Mouse (Mus musculus): ENCODE data around the gene Arl14ep. TPM values are rescaled to one million over a fixed set of nuclear protein-coding genes. Genes with fewer than 3 reads are reported as not detected.

Arl14ep gene
- polyA plus RNA-seq, 1 experiment from 2014 or later: 26.5 TPM

DNA sequence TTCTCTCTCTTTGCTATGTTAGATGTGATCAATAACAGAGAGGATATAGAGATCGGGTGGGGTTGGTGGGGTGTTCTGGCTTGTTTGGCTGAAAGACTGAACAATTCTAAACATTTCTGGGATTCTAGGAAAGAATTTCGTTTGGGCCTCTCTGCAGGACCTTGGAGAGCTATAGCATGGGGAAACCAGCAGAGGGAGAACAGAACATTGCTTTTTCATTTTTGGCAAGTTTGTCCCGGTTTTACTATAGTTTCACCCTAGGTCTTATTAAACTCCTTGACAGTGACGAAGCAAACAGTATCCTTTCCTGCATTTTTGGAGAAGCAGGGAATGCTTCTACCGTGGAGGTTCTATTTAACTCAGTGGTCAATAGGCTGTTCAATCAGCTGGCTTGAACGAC, 8.3 kb upstream of the Arl14ep start:
- no peak overlapping the region for H3K27ac ChIP-seq (ENCODE audit: low read length)
- no peaks in the 10 kb centered on the region for H3K9me3 ChIP-seq (ENCODE audit: control insufficient read depth, low read length)
- 43% methylated on average over 6 of the region's 6 CpGs for WGBS
- H3K4me2 ChIP-seq (ENCODE audit: low read depth, low read length): no peak overlapping the region
- H3K4me3 ChIP-seq (ENCODE audit: low read length): no peak overlapping the region
- no peaks in the 10 kb centered on the region for H3K36me3 ChIP-seq (ENCODE audit: control insufficient read depth, insufficient read depth, low read length)
- ATAC-seq: no peak
- H3K27me3 ChIP-seq (replicated peaks; ENCODE audit: control insufficient read depth, insufficient read depth, low read length): no peaks in the 10 kb centered on the region
- H3K9ac ChIP-seq (ENCODE audit: low read depth, low read length): no peak overlapping the region
- H3K4me1 ChIP-seq (ENCODE audit: control insufficient read depth, insufficient read depth, low read length): no peaks in the 10 kb centered on the region

DNA sequence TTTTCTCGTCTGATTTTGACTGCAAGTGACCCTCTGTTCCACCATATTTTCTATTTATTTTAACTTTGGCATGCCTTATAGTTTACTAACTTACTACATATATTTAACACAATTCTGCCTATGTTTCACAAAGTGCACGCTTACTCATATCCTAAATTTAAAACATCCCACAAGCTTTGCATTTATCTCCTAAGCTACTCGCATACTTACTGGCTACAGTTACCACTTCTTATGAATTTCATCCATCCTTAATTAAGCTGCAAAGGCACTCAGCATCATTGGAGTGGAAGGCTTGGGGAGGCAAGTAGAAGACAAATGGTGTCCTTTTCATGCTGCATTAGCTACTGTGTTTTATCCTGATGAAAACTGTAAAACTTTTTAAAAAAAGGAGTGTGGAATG, 2.2 kb upstream of the Arl14ep start:
- Histone ChIP-seq H3K9me3 (ENCODE audit: control insufficient read depth, low read length) (no peaks in the 10 kb centered on the region), H3K4me1 (ENCODE audit: control insufficient read depth, insufficient read depth, low read length) (no peaks in the 10 kb centered on the region), H3K27ac (ENCODE audit: low read length) (no peak overlapping the region), H3K4me3 (ENCODE audit: low read length) (no peak overlapping the region), H3K9ac (ENCODE audit: low read depth, low read length) (no peak overlapping the region), H3K4me2 (ENCODE audit: low read depth, low read length) (no peak overlapping the region), H3K36me3 (ENCODE audit: control insufficient read depth, insufficient read depth, low read length) (no peaks in the 10 kb centered on the region), H3K27me3 (replicated peaks; ENCODE audit: control insufficient read depth, insufficient read depth, low read length) (no peaks in the 10 kb centered on the region)
- ATAC-seq: no peak
- 87% methylated on average over 3 of the region's 3 CpGs for WGBS

DNA sequence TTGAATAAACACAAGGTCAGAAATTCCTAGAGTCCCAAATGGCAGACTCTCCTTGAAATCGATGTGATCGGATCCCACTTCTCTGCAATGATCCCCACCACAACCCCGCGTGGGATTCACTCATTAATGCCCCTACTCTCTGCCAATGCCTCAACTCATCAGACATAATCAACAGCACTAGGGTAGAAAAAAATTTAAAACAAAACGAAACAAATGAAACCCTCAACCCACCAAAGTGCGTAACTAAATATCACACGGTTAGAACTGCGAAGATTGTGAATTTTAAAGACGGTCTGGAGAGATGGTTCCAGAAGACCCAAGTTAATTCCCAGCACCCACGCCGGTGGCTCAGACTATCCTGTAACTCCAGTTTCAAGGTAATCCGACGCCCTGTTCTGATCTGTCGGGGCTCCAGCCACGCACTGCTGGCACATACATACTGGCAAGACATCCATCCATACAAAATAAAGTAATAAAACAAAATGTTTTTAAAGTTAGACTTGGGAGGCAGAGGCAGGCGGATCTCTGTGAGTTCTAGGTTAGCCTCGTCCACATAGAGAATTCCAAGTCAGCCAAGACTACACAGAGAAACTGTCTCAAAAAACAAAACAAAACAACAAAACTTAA, 779 bp downstream of the Arl14ep start:
- 62% methylated on average over 17 of the region's 17 CpGs for WGBS
- H3K4me3 ChIP-seq (ENCODE audit: low read length): peak overlapping the region; percentile 78
- H3K9me3 ChIP-seq (ENCODE audit: control insufficient read depth, low read length): no peaks in the 10 kb centered on the region
- peak overlapping the region; percentile 97 for H3K9ac ChIP-seq (ENCODE audit: low read depth, low read length)
- H3K27ac ChIP-seq (ENCODE audit: low read length): no peak overlapping the region
- H3K27me3 ChIP-seq (replicated peaks; ENCODE audit: control insufficient read depth, insufficient read depth, low read length): no peaks in the 10 kb centered on the region
- H3K4me2 ChIP-seq (ENCODE audit: low read depth, low read length): peak overlapping the region; percentile 57
- ATAC-seq: peak; percentile 10; the same call in 1 of the 2 replicates
- H3K36me3 ChIP-seq (ENCODE audit: control insufficient read depth, insufficient read depth, low read length): no peaks in the 10 kb centered on the region
- H3K4me1 ChIP-seq (ENCODE audit: control insufficient read depth, insufficient read depth, low read length): no peaks in the 10 kb centered on the region

DNA sequence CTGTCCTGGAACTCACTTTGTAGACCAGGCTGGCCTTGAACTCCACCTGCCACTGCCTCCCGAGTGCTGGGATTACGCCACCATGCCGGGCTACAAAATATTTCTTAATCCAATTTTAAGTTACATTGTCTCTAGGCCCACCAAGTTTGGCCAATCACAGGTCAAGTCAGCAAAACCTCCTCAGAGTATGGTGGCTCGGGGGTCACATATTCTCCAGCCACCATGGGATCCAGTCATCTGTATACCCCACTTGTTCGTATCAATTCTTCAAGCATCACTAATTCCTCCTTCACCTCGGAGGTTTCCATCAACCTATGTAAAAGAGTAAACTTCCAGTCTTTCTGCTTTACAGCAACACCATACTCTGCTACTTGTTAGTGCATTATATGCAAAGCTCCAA, 1.4 kb downstream of the Arl14ep start:
- H3K4me2 ChIP-seq (ENCODE audit: low read depth, low read length): no peak overlapping the region
- H3K4me1 ChIP-seq (ENCODE audit: control insufficient read depth, insufficient read depth, low read length): no peaks in the 10 kb centered on the region
- no peak overlapping the region for H3K9ac ChIP-seq (ENCODE audit: low read depth, low read length)
- H3K4me3 ChIP-seq (ENCODE audit: low read length): no peak overlapping the region
- no peaks in the 10 kb centered on the region for H3K9me3 ChIP-seq (ENCODE audit: control insufficient read depth, low read length)
- no peaks in the 10 kb centered on the region for H3K27me3 ChIP-seq (replicated peaks; ENCODE audit: control insufficient read depth, insufficient read depth, low read length)
- no peak for ATAC-seq
- H3K27ac ChIP-seq (ENCODE audit: low read length): no peak overlapping the region
- no peaks in the 10 kb centered on the region for H3K36me3 ChIP-seq (ENCODE audit: control insufficient read depth, insufficient read depth, low read length)
- 97% methylated on average over 6 of the region's 6 CpGs for WGBS

DNA sequence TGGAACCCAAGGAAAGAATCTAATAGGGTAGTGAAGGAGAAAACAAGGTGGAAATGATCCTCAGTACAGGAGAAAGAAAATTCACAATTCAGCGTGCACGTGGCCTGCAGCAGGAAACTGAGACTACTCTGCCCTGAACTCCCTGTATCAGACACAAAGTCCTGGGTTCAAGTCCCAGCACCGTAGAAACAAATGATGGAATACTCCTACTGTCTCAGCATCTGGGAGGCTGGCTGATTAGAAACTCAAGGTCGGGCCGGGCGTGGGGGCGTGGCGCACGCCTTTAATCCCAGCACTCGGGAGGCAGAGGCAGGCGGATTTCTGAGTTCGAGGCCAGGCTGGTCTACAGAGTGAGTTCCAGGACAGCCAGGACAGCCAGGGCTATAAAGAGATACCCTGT, 3.3 kb downstream of the Arl14ep start:
- 96% methylated on average over 12 of the region's 12 CpGs for WGBS
- no peaks in the 10 kb centered on the region for H3K27me3 ChIP-seq (replicated peaks; ENCODE audit: control insufficient read depth, insufficient read depth, low read length)
- H3K36me3 ChIP-seq (ENCODE audit: control insufficient read depth, insufficient read depth, low read length): peaks cover 2% of the 10 kb centered on the region; the same call in 1 of the 2 replicates
- no peak overlapping the region for H3K4me2 ChIP-seq (ENCODE audit: low read depth, low read length)
- no peaks in the 10 kb centered on the region for H3K9me3 ChIP-seq (ENCODE audit: control insufficient read depth, low read length)
- no peak for ATAC-seq
- H3K4me3 ChIP-seq (ENCODE audit: low read length): no peak overlapping the region
- no peak overlapping the region for H3K27ac ChIP-seq (ENCODE audit: low read length)
- no peaks in the 10 kb centered on the region for H3K4me1 ChIP-seq (ENCODE audit: control insufficient read depth, insufficient read depth, low read length)
- H3K9ac ChIP-seq (ENCODE audit: low read depth, low read length): no peak overlapping the region

DNA sequence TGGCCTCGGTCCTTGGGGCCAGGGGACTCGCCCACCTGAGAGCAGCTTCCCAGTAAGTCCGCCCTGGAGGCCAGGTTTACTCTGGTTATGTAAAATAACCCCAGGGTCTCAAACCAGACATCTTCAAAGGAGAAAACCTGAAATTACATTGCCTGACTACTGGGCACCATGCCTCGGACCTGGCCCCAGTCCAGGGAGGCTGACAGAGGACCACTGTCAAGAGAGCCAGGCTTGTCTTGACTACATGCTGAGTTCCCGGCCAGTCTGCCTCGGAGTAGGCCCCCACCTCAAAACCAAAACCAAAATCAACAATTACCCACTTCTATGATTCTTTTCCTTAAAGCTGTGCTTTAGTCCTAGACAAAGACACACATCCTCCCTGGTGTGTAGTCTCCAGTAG, 5.9 kb downstream of the Arl14ep start:
- no peak overlapping the region for H3K4me2 ChIP-seq (ENCODE audit: low read depth, low read length)
- no peaks in the 10 kb centered on the region for H3K9me3 ChIP-seq (ENCODE audit: control insufficient read depth, low read length)
- H3K4me3 ChIP-seq (ENCODE audit: low read length): no peak overlapping the region
- ATAC-seq: no peak
- no peak overlapping the region for H3K27ac ChIP-seq (ENCODE audit: low read length)
- peaks cover 4% of the 10 kb centered on the region; the same call in 1 of the 2 replicates for H3K36me3 ChIP-seq (ENCODE audit: control insufficient read depth, insufficient read depth, low read length)
- 84% methylated on average over 6 of the region's 6 CpGs for WGBS
- no peaks in the 10 kb centered on the region for H3K4me1 ChIP-seq (ENCODE audit: control insufficient read depth, insufficient read depth, low read length)
- no peak overlapping the region for H3K9ac ChIP-seq (ENCODE audit: low read depth, low read length)
- no peaks in the 10 kb centered on the region for H3K27me3 ChIP-seq (replicated peaks; ENCODE audit: control insufficient read depth, insufficient read depth, low read length)

DNA sequence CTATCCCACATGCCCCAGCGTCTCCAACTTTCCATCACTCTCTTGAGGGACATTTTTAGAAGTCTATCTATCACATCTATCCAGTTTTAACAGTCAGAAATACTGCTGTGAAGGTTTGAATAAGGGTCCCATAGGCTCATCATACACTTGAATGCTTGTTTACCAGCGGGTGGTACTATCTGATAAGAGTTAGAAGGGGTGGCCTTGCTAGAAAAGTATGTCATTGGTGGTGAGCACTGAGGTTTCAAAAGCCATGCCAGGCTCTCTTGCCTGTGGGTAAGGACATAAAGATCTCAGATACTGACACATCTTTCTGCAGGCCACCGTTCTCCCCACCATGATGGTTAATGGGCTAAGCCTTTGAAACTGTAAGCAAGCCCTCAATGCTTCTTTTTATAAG, 10.7 kb downstream of the Arl14ep start:
- no peaks in the 10 kb centered on the region for H3K4me1 ChIP-seq (ENCODE audit: control insufficient read depth, insufficient read depth, low read length)
- H3K9me3 ChIP-seq (ENCODE audit: control insufficient read depth, low read length): no peaks in the 10 kb centered on the region
- H3K27ac ChIP-seq (ENCODE audit: low read length): no peak overlapping the region
- H3K27me3 ChIP-seq (replicated peaks; ENCODE audit: control insufficient read depth, insufficient read depth, low read length): no peaks in the 10 kb centered on the region
- peaks cover 5% of the 10 kb centered on the region; the same call in 1 of the 2 replicates for H3K36me3 ChIP-seq (ENCODE audit: control insufficient read depth, insufficient read depth, low read length)
- H3K4me3 ChIP-seq (ENCODE audit: low read length): no peak overlapping the region
- no peak overlapping the region for H3K4me2 ChIP-seq (ENCODE audit: low read depth, low read length)
- ATAC-seq: no peak
- H3K9ac ChIP-seq (ENCODE audit: low read depth, low read length): no peak overlapping the region
- 83% methylated on average over 3 of the region's 3 CpGs for WGBS

DNA sequence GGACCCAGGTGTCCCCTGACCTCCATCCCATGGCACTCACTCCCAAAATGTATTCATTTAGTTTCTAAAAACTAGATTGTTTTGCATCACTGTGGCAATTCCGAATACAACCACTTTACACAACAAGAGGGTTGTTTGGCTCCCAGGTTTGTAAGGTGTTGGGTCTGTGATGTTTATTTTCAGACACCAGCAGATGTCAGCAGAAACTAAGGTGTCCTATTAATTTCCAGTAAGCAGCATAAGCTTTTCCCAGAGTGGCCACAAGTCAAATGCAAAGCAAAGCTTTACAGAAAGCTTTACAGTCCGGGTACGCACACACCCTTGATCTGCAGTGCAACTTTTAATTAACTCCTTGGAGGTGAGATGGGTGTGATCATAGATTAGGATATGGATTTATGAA, 12.6 kb downstream of the Arl14ep start:
- H3K27me3 ChIP-seq (replicated peaks; ENCODE audit: control insufficient read depth, insufficient read depth, low read length): no peaks in the 10 kb centered on the region
- H3K27ac ChIP-seq (ENCODE audit: low read length): no peak overlapping the region
- H3K4me2 ChIP-seq (ENCODE audit: low read depth, low read length): no peak overlapping the region
- H3K9me3 ChIP-seq (ENCODE audit: control insufficient read depth, low read length): no peaks in the 10 kb centered on the region
- no peak overlapping the region for H3K9ac ChIP-seq (ENCODE audit: low read depth, low read length)
- H3K36me3 ChIP-seq (ENCODE audit: control insufficient read depth, insufficient read depth, low read length): 0 out of 2 replicates have a peak, but pooled peaks cover 3% of the 10 kb centered on the region
- no peaks in the 10 kb centered on the region for H3K4me1 ChIP-seq (ENCODE audit: control insufficient read depth, insufficient read depth, low read length)
- ATAC-seq: no peak
- 80% methylated on average over 3 of the region's 3 CpGs for WGBS
- no peak overlapping the region for H3K4me3 ChIP-seq (ENCODE audit: low read length)

DNA sequence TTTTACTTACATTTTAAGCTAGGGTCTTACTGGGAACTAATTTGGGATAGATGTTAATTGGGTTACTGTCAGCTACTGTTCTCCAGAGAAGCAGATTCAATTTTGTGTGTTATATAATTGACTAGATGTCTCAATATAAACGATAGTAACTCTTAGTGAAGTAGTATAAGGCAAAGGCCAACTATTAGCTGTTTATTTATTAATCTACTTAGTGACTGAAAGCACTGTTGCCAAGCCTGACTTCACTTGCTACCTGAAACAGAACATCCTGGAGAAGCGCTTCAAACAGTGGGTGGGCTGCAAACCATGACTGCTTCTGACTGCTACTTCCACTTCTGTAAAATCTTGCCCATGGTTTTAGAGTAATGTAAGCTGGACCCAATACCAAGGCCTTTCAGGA, 13.2 kb downstream of the Arl14ep start:
- Histone ChIP-seq H3K36me3 (ENCODE audit: control insufficient read depth, insufficient read depth, low read length) (0 out of 2 replicates have a peak, but pooled peaks cover 3% of the 10 kb centered on the region), H3K9me3 (ENCODE audit: control insufficient read depth, low read length) (no peaks in the 10 kb centered on the region), H3K27ac (ENCODE audit: low read length) (no peak overlapping the region), H3K9ac (ENCODE audit: low read depth, low read length) (no peak overlapping the region), H3K4me3 (ENCODE audit: low read length) (no peak overlapping the region), H3K4me2 (ENCODE audit: low read depth, low read length) (no peak overlapping the region), H3K27me3 (replicated peaks; ENCODE audit: control insufficient read depth, insufficient read depth, low read length) (no peaks in the 10 kb centered on the region), H3K4me1 (ENCODE audit: control insufficient read depth, insufficient read depth, low read length) (no peaks in the 10 kb centered on the region)
- ATAC-seq: no peak
- 77% methylated on average over 2 of the region's 2 CpGs for WGBS

DNA sequence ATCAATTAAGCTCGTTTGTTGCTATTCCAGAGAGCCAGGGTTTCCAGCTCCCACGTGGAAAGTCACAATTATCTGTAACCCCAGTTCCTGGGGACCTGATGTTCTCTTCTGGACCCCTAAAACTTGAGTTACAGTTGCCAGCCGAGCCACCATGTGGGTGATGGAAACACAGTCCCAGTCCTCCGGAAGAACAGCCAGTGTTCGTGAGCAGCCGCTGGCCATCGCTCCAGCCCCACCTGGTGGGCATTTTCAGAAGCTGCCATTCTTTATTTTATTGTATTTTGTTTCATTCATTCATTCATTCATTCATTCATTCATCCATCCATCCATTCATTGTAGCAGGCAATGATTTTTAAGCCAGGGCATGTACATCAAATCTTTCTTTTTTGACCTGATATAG, 14.0 kb downstream of the Arl14ep start:
- Histone ChIP-seq H3K36me3 (ENCODE audit: control insufficient read depth, insufficient read depth, low read length) (0 out of 2 replicates have a peak, but pooled peaks cover 3% of the 10 kb centered on the region), H3K27me3 (replicated peaks; ENCODE audit: control insufficient read depth, insufficient read depth, low read length) (no peaks in the 10 kb centered on the region), H3K4me1 (ENCODE audit: control insufficient read depth, insufficient read depth, low read length) (no peaks in the 10 kb centered on the region), H3K9me3 (ENCODE audit: control insufficient read depth, low read length) (no peaks in the 10 kb centered on the region), H3K4me3 (ENCODE audit: low read length) (no peak overlapping the region), H3K27ac (ENCODE audit: low read length) (no peak overlapping the region), H3K9ac (ENCODE audit: low read depth, low read length) (no peak overlapping the region), H3K4me2 (ENCODE audit: low read depth, low read length) (no peak overlapping the region)
- no peak for ATAC-seq
- 41% methylated on average over 7 of the region's 7 CpGs for WGBS

Measured in intestine, embryonic 16.5 days (tissue).